Comparison of ENCODE assay signal across 17 mouse cellular contexts in genomic region chr2:118466601-118467000, GRCm38 (mm10). TPM values are rescaled to one million over a fixed set of nuclear protein-coding genes. Genes with fewer than 3 reads are reported as not detected.
DNase-seq lines count a peak whose midpoint lies in the region; ATAC-seq and TF ChIP-seq lines count a peak whose summit lies in the region.
"Had no signal": no experiment of that assay in that cellular context is flagged by ENCODE, and none has a peak within 500 bp of the region (broad histone marks: within the 10 kb centered on the region; RNA-seq: fewer than 3 reads in every experiment).

No protein-coding gene starts in this region.

- H3K27ac ChIP-seq in forebrain, postnatal 0 days (ENCODE audit: low read depth, low read length): no peak overlapping the region
- no peak overlapping the region for H3K27ac ChIP-seq in forebrain, embryonic 11.5 days (ENCODE audit: low read depth, low read length)
- no peak overlapping the region for H3K27ac ChIP-seq in left cerebral cortex, adult 2 months
- H3K27ac ChIP-seq: forebrain, embryonic 12.5 days; hindbrain, embryonic 13.5 days; kidney, embryonic 15.5 days; liver, embryonic 15.5 days had no signal

- H3K36me3 ChIP-seq in forebrain, postnatal 0 days (ENCODE audit: insufficient read depth): peaks cover 73% of the 10 kb centered on the region
- peaks cover 2% of the 10 kb centered on the region; the same call in 1 of the 2 replicates for H3K36me3 ChIP-seq in forebrain, embryonic 11.5 days (ENCODE audit: control insufficient read depth, insufficient read depth, low read length)

- no peaks in the 10 kb centered on the region for H3K27me3 ChIP-seq in forebrain, postnatal 0 days (ENCODE audit: insufficient read depth, low read length)
- H3K27me3 ChIP-seq in forebrain, embryonic 11.5 days (ENCODE audit: control insufficient read depth, insufficient read depth, low read length): no peaks in the 10 kb centered on the region
- H3K27me3 ChIP-seq: forebrain, embryonic 12.5 days; hindbrain, embryonic 13.5 days; kidney, embryonic 15.5 days; liver, embryonic 15.5 days had no signal

- no peaks in the 10 kb centered on the region for H3K4me1 ChIP-seq in forebrain, postnatal 0 days (ENCODE audit: insufficient read depth)
- no peaks in the 10 kb centered on the region for H3K4me1 ChIP-seq in forebrain, embryonic 11.5 days (replicated peaks; ENCODE audit: control insufficient read depth, insufficient read depth, low read length)
- H3K4me1 ChIP-seq: forebrain, embryonic 12.5 days; hindbrain, embryonic 13.5 days; kidney, embryonic 15.5 days; liver, embryonic 15.5 days had no signal

- WGBS in forebrain, postnatal 0 days: 44% methylated on average over 1 of the region's 1 CpGs
- 72% methylated on average over 1 of the region's 1 CpGs for WGBS in forebrain, embryonic 11.5 days

- no peaks in the 10 kb centered on the region for H3K9me3 ChIP-seq in forebrain, postnatal 0 days (ENCODE audit: low read length)
- H3K9me3 ChIP-seq in forebrain, embryonic 11.5 days (ENCODE audit: control insufficient read depth, low read length): no peaks in the 10 kb centered on the region
- H3K9me3 ChIP-seq: forebrain, embryonic 12.5 days; G1E; hindbrain, embryonic 13.5 days; kidney, embryonic 15.5 days; liver, embryonic 15.5 days had no signal

- DNase-seq in forebrain, postnatal 0 days: no peak
- no peak for DNase-seq in forebrain, embryonic 11.5 days (ENCODE audit: low spot score)
- no peak for DNase-seq in left cerebral cortex, adult 2 months (ENCODE audit: extremely low spot score in 1 of 2, low spot score in 2 of 2)
- no peak for DNase-seq in left cerebral cortex, adult 11 months (ENCODE audit: low spot score)
- DNase-seq in 3T3-L1 (ENCODE audit: low read depth, low spot score): peak; percentile 66
- DNase-seq in brain, adult 2 months (ENCODE audit: low read depth, low spot score): peak; percentile 61
- DNase-seq in urinary bladder, adult 2 months (ENCODE audit: low spot score): no peak
- DNase-seq in ovary, adult 18-20 months (ENCODE audit: low spot score): no peak
- DNase-seq: cerebellum, adult 11-12 months; left cerebral cortex, postnatal 4 days; right cerebral cortex, postnatal 25 days had no signal

- intact Hi-C loops in left cerebral cortex, adult 2 months (cut with DNase I): no loop called here

- 0 out of 2 replicates have a peak, but pooled peaks have one; percentile 18 for ATAC-seq in forebrain, postnatal 0 days
- no peak for ATAC-seq in forebrain, embryonic 11.5 days (replicated peaks; ENCODE audit: low FRiP score)

- no peak overlapping the region for H3K4me2 ChIP-seq in forebrain, postnatal 0 days (ENCODE audit: low read depth)
- no peak overlapping the region for H3K4me2 ChIP-seq in forebrain, embryonic 11.5 days (ENCODE audit: low read depth, low read length, severe bottlenecking)
- H3K4me2 ChIP-seq: forebrain, embryonic 12.5 days; heart, embryonic 11.5 days; hindbrain, embryonic 13.5 days; kidney, embryonic 15.5 days; liver, embryonic 15.5 days had no signal

- H3K4me3 ChIP-seq in forebrain, postnatal 0 days (ENCODE audit: low read depth, low read length): no peak overlapping the region
- H3K4me3 ChIP-seq in forebrain, embryonic 11.5 days (ENCODE audit: low read depth, low read length): no peak overlapping the region
- no peak overlapping the region for H3K4me3 ChIP-seq in left cerebral cortex, adult 2 months
- H3K4me3 ChIP-seq: forebrain, embryonic 12.5 days; hindbrain, embryonic 13.5 days; kidney, embryonic 15.5 days; liver, embryonic 15.5 days had no signal

- peak; percentile 33; the same call in 1 of the 2 replicates for TF ChIP-seq CTCF in forebrain, postnatal 0 days (IDR thresholded peaks at IDR 0.05; ENCODE audit: low read depth)
- TF ChIP-seq CTCF in left cerebral cortex, adult 2 months (IDR thresholded peaks at IDR 0.05): peak; percentile 16; the same call in 1 of the 2 replicates

- H3K9ac ChIP-seq in forebrain, postnatal 0 days: no peak overlapping the region
- H3K9ac ChIP-seq in forebrain, embryonic 11.5 days (ENCODE audit: low read length): no peak overlapping the region
- H3K9ac ChIP-seq: forebrain, embryonic 12.5 days; hindbrain, embryonic 13.5 days; kidney, embryonic 15.5 days; liver, embryonic 15.5 days had no signal

RNA-seq across cellular contexts. Expression of gene Srp14, which starts 12.9 kb away (rescaled TPM):
- total RNA-seq in forebrain, postnatal 0 days (2014; rRNA removed): 180 and 252 TPM in 2 replicates
- polyA plus RNA-seq in forebrain, postnatal 0 days (2015; fragmentation: Nextera tagmentation; extraction: Ambion mirVana): 357 and 411 TPM in 2 replicates
- 239 and 257 TPM in 2 replicates for polyA plus RNA-seq in forebrain, embryonic 11.5 days (2014; fragmentation: Nextera tagmentation; extraction: Ambion mirVana)
- 100 to 1,000 TPM; 155 to 157 TPM for total RNA-seq in left cerebral cortex, adult 2 months (2021)
- 203 and 232 TPM in 2 replicates for polyA plus RNA-seq in urinary bladder, adult 2 months (2012; rRNA removed)

Comparison
In these comparisons a context has a peak if more than half of its experiments do, and no peak if none do; other contexts are left out.
1. DNase-seq: peak in 3T3-L1 (single experiment) and brain, adult 2 months (single experiment); none in forebrain, postnatal 0 days (single experiment), forebrain, embryonic 11.5 days (single experiment), left cerebral cortex, adult 2 months (0 of 2), left cerebral cortex, adult 11 months (single experiment), urinary bladder, adult 2 months (single experiment) and ovary, adult 18-20 months (single experiment).